Mouse (Mus musculus) stomach, embryonic 15.5 days (tissue): ENCODE results near the gene Tmem179. TPM values are rescaled to one million over a fixed set of nuclear protein-coding genes. Genes with fewer than 3 reads are reported as not detected.
A peak's percentile ranks its signal among the peaks of the same experiment; 100 is the strongest.

ENCODE experiments used
- ATAC-seq: fragments of 200-750 bp; cut with Nextera tagmentation; 2 replicates; pipeline ENCODE4 v1.8.0; 2017; ENCODE audit warnings: low read depth, moderate number of reproducible peaks, moderate TSS enrichment; ENCODE audit not compliant: insufficient read depth, low FRiP score
- H3K27ac ChIP-seq: fragments of 300-500 bp; sonication (generic); 2 replicates; pipeline ENCODE4 v1.5.1; 2015; ENCODE audit warnings: mild to moderate bottlenecking, inconsistent platforms
- H3K27me3 ChIP-seq: fragments of 300-500 bp; sonication (generic); replicated peaks from 2 replicates; pipeline ENCODE4 v1.6.1; 2015; ENCODE audit warnings: inconsistent platforms
- H3K36me3 ChIP-seq: fragments of 300-500 bp; sonication (generic); 2 replicates; pipeline ENCODE4 v1.6.1; 2015; ENCODE audit warnings: inconsistent platforms
- H3K4me1 ChIP-seq: fragments of 300-500 bp; sonication (generic); 2 replicates; pipeline ENCODE4 v1.6.1; 2015; ENCODE audit warnings: inconsistent platforms
- H3K4me2 ChIP-seq: fragments of 300-500 bp; sonication (generic); 2 replicates; pipeline ENCODE4 v1.6.1; 2015; ENCODE audit warnings: mild to moderate bottlenecking, inconsistent platforms
- H3K4me3 ChIP-seq: fragments of 300-500 bp; sonication (generic); replicated peaks from 2 replicates; pipeline ENCODE4 v1.5.1; 2015; ENCODE audit warnings: inconsistent platforms
- H3K9ac ChIP-seq: fragments of 300-500 bp; sonication (generic); 2 replicates; pipeline ENCODE4 v1.6.1; 2015; ENCODE audit warnings: inconsistent platforms
- H3K9me3 ChIP-seq: fragments of 300-500 bp; sonication (generic); 2 replicates; pipeline ENCODE4 v1.6.1; 2016; ENCODE audit warnings: inconsistent platforms
- WGBS: fragments of 180-500 bp; shearing (Covaris S2); methylation state at CpG from one replicate; pipeline ENCODE4 v1.1.7; 2015; 5-methylcytosine and 5-hydroxymethylcytosine counted together
- polyA plus RNA-seq: library from polyadenylated mRNA; unstranded; fragments of >200 nt; fragmentation: Nextera tagmentation; extraction: Ambion mirVana; gene quantifications from 2 replicates; pipeline ENCODE4 v1.2.1, GENCODE M21; 2015

Gene Tmem179
- polyA plus RNA-seq, 1 experiment from 2014 or later: 2.7 TPM

DNA sequence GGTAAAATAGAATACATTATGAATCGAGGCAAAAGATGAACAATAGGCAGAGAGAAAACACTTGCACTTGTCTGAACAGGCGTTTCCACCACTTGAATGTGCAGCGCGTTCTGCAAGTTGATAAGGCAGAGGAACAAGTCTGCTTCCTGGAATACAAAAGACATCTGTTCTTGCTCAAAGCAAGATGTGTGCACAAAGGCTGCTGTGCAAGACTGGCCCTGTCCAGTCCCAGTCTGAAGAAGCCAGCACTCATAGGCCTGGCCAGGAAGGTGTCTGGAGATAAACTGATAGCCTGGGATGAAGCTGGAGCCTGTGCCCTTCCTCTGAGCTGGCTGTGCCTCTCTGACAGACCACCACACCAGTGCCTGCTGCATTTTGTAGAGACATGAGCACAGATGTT is 1.6 kb upstream of the Tmem179 start:
- H3K36me3 ChIP-seq: no peaks in the 10 kb centered on the region
- H3K27ac ChIP-seq: no peak overlapping the region
- no peak overlapping the region for H3K4me3 ChIP-seq
- peaks cover 3% of the 10 kb centered on the region; the same call in 1 of the 2 replicates for H3K4me1 ChIP-seq
- WGBS: 23% methylated on average over 4 of the region's 4 CpGs
- H3K9me3 ChIP-seq: no peaks in the 10 kb centered on the region
- no peak overlapping the region for H3K4me2 ChIP-seq
- ATAC-seq: peak; percentile 75
- H3K27me3 ChIP-seq: 0 out of 2 replicates have a peak, but pooled peaks cover 6% of the 10 kb centered on the region
- H3K9ac ChIP-seq: no peak overlapping the region

DNA sequence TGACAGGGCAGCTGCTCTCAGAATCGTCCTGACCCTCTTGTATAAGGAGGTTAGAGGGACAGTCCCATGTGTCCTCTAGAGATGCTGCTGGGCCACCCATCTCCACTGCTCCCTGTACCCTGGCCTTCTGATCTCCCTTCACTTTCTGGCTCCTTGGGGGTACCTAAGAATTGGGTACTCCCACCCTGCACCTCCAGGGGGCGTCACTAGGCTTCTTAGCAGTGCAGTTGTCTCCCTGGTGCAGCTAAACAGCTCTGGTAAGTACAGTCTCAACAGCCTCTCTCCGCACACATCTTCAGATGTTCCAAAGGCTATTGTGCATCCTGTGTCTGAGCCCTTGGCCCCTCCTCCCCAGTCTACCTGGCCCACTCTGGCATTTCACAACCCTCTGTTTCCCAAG is 1.6 kb downstream of the Tmem179 start:
- Histone ChIP-seq H3K4me3 (no peak overlapping the region), H3K4me2 (no peak overlapping the region), H3K9me3 (no peaks in the 10 kb centered on the region), H3K27me3 (peaks cover 15% of the 10 kb centered on the region), H3K4me1 (peaks cover 8% of the 10 kb centered on the region), H3K27ac (no peak overlapping the region), H3K36me3 (no peaks in the 10 kb centered on the region), H3K9ac (no peak overlapping the region)
- 46% methylated on average over 3 of the region's 3 CpGs for WGBS
- no peak for ATAC-seq

DNA sequence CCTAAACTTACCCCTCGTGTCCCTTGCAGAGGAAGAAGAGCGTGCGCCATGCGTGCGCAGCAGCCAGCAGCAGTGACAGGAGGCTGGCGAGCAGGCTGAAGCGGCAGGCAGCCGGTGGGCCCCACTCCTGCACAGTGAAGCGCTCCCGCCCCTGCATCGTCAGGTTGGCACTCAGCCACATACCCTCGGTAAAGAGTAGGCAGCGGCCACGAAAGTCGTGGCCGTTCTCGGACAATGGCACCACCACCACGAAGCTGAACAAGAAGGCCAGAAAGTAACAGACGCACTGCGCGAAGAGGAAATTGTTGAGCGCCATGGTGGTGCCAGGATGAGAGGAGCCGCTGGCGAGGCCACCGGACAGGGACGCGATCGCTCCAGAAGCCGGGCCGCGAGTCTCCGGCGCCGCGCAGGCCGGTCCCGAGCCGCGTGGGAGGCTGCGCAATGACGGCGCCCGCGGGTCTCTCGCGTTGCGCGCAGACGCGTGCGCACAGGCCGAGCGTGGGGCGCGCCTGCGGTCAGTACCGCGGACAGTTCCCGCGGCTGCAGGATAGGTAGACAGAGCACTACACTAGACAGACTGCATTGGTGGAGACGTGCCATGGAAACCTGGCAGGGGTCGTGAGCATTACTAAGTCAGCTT is 5.7 kb downstream of the Tmem179 start:
- Histone ChIP-seq H3K4me2 (peak overlapping the region; percentile 58), H3K9me3 (no peaks in the 10 kb centered on the region), H3K4me3 (peak overlapping the region; percentile 27), H3K9ac (no peak overlapping the region), H3K4me1 (peaks cover 5% of the 10 kb centered on the region; the same call in 1 of the 2 replicates), H3K36me3 (no peaks in the 10 kb centered on the region), H3K27me3 (peaks cover 24% of the 10 kb centered on the region), H3K27ac (no peak overlapping the region)
- peak; percentile 68 for ATAC-seq
- 4% methylated on average over 62 of the region's 62 CpGs for WGBS

DNA sequence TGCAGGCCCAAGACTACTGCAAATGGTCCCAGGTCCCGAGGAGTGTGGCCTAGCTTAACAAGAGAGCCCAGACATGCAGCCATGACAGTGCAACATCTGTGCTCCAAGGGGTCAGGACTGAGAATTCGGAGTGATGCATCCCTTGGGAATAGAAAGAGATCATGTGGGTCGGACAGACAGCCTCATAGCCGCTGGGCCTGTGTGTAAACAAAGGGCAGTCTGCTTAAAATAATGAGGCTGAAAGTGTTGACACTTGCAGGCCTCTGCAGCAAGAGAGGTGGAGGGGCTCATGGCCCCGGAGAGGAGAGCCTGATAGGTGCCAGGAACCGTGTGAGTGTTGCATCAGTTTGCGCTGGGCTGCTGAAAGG is 6.2 kb downstream of the Tmem179 start:
- 19% methylated on average over 7 of the region's 7 CpGs for WGBS
- H3K27me3 ChIP-seq: peaks cover 24% of the 10 kb centered on the region

DNA sequence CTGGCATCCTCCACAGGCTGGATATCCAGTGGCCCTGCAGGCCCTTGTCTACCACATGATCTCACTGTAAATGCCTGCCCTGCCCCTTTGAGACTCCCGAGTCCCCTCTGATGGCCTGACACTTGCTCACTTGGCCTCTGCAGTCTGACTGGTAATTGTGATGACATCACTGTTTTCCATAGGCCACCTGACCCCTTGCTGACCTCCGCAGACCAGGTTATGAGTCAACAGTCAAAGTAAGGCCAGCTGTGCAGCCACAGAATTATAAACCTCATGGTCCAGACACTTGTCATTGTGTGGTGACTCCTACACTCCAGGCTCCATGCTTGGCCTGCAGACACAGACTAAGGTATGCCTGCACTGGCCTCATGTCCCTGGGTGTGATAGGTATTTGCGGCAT is 8.6 kb downstream of the Tmem179 start:
- no peak overlapping the region for H3K4me2 ChIP-seq
- no peak overlapping the region for H3K9ac ChIP-seq
- no peak overlapping the region for H3K27ac ChIP-seq
- WGBS: 72% methylated on average over 3 of the region's 3 CpGs
- no peaks in the 10 kb centered on the region for H3K9me3 ChIP-seq
- no peaks in the 10 kb centered on the region for H3K36me3 ChIP-seq
- no peak overlapping the region for H3K4me3 ChIP-seq
- ATAC-seq: no peak
- peaks cover 5% of the 10 kb centered on the region; the same call in 1 of the 2 replicates for H3K4me1 ChIP-seq
- H3K27me3 ChIP-seq: peaks cover 24% of the 10 kb centered on the region

More for the DNA sequence above, 6.2 kb downstream of the Tmem179 start:
- ATAC-seq: no peak
- H3K27ac ChIP-seq: no peak overlapping the region
- H3K36me3 ChIP-seq: no peaks in the 10 kb centered on the region
- H3K9me3 ChIP-seq: no peaks in the 10 kb centered on the region
- no peak overlapping the region for H3K9ac ChIP-seq
- peak overlapping the region; percentile 58 for H3K4me2 ChIP-seq
- H3K4me1 ChIP-seq: peaks cover 5% of the 10 kb centered on the region; the same call in 1 of the 2 replicates
- no peak overlapping the region for H3K4me3 ChIP-seq

DNA sequence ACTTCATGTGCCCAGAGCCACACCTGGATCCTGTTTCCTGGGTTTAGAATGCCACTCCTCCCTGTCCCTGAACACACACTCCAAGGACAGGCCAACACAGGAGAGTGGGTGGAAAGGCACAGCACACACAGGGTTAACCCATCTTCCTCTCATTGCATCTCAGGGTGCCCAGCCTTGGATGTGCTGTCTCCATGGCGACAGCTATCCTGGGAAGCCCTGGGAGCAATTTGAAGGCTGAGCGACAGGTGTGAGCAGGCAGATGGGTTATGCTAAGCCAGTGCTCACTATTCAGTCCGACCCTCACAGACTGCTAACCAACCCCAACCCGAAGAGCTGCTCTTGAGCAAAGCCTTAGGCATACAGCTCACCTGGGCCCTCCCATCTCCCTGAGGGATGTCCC is 9.3 kb downstream of the Tmem179 start:
- no peak overlapping the region for H3K27ac ChIP-seq
- no peaks in the 10 kb centered on the region for H3K36me3 ChIP-seq
- no peak for ATAC-seq
- H3K9ac ChIP-seq: no peak overlapping the region
- 36% methylated on average over 4 of the region's 4 CpGs for whole genome bisulfite sequencing
- H3K9me3 ChIP-seq: no peaks in the 10 kb centered on the region
- peaks cover 5% of the 10 kb centered on the region; the same call in 1 of the 2 replicates for H3K4me1 ChIP-seq
- no peak overlapping the region for H3K4me2 ChIP-seq
- peaks cover 24% of the 10 kb centered on the region for H3K27me3 ChIP-seq
- no peak overlapping the region for H3K4me3 ChIP-seq

DNA sequence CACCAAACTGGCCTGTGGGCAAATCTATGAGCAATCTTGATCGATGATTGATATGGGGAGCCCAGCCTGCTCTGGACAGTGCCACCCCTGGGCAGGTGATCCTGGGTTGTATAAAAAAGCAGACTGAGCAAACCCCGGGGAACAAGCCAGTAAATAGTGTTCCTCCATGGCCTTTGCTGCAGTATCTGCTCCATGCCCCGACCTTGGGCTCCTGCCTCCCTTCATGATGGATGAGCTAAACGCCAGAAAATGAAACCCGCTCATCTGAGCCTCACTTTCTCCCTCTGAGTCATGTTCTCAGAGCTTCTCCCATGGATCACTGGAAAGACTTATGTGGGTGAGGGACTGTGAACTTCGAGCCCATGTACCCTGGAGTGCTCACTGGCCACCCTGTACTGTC is 10.3 kb downstream of the Tmem179 start:
- no peak overlapping the region for H3K4me3 ChIP-seq
- 55% methylated on average over 6 of the region's 6 CpGs for WGBS
- no peak overlapping the region for H3K9ac ChIP-seq

DNA sequence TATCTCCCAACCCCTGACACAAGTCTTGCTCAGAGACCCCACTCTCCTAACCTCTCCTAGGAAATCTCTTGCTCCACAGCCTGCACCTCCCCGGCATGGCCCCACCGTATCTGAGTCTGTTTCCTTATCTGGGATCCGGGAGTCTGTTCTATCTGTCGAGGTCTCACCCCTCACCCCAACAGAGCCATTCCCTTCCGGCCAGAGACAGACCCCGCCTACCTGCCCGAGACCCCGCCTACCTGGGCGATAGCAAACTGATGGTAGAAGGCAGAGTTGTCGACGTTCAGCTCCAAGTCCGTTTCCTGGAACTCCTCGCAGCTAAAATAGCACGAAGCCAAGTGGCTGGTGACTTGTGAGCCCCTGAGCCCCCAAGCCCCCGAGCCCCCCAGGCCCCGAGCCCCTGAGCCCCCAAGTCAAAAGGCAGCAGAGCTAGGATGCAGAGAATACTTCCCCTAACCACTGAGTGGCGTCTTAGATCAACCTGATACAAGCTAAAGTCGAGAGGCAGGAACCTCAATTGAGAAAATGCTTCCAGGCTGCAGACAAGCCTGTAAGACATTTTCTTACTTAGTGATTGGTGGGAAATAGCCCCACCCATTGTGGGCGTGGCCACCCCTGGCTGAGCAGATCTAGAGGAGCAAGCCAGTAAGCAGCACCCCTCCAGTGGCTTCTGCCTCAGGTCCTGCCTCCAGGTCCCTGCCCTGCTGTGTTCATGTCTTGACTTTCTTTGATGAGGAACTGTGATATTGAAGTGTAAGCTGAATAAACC is 13.4 kb downstream of the Tmem179 start:
- H3K4me2 ChIP-seq: no peak overlapping the region

More for the DNA sequence above, 10.3 kb downstream of the Tmem179 start:
- H3K27me3 ChIP-seq: peaks cover 21% of the 10 kb centered on the region
- no peak overlapping the region for H3K27ac ChIP-seq
- no peak overlapping the region for H3K4me2 ChIP-seq
- ATAC-seq: no peak
- H3K9me3 ChIP-seq: no peaks in the 10 kb centered on the region
- no peaks in the 10 kb centered on the region for H3K36me3 ChIP-seq
- H3K4me1 ChIP-seq: peaks cover 5% of the 10 kb centered on the region; the same call in 1 of the 2 replicates

DNA sequence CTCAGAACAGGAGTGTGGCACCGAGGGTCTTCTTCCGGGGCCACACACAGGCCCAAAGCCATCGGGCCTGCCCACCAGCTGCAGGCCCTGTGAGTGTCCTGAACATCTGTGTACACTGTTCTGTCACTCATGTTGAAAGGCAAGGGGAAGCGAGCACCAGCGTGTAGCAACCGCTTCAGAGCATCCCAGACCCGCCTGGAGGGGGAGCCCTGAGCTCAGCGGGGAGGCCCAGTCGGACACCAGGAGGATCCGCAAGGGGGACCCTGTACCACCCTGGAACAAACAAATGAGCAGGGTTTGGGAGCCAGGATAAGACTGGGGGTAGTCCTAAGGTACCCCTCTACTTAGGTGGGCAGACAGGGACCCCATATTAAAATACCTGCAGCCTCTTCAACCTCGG is 17.9 kb downstream of the Tmem179 start:
- Histone ChIP-seq H3K36me3 (no peaks in the 10 kb centered on the region), H3K4me2 (no peak overlapping the region), H3K9me3 (no peaks in the 10 kb centered on the region), H3K9ac (no peak overlapping the region), H3K27ac (no peak overlapping the region), H3K4me3 (no peak overlapping the region), H3K27me3 (0 out of 2 replicates have a peak, but pooled peaks cover 5% of the 10 kb centered on the region), H3K4me1 (no peaks in the 10 kb centered on the region)
- no peak for ATAC-seq
- 33% methylated on average over 11 of the region's 11 CpGs for WGBS

More for the DNA sequence above, 13.4 kb downstream of the Tmem179 start:
- no peak overlapping the region for H3K27ac ChIP-seq
- H3K9me3 ChIP-seq: no peaks in the 10 kb centered on the region
- H3K9ac ChIP-seq: no peak overlapping the region
- no peak overlapping the region for H3K4me3 ChIP-seq
- no peaks in the 10 kb centered on the region for H3K4me1 ChIP-seq
- no peak for ATAC-seq
- H3K27me3 ChIP-seq: 0 out of 2 replicates have a peak, but pooled peaks cover 5% of the 10 kb centered on the region
- no peaks in the 10 kb centered on the region for H3K36me3 ChIP-seq
- WGBS: 18% methylated on average over 19 of the region's 19 CpGs

DNA sequence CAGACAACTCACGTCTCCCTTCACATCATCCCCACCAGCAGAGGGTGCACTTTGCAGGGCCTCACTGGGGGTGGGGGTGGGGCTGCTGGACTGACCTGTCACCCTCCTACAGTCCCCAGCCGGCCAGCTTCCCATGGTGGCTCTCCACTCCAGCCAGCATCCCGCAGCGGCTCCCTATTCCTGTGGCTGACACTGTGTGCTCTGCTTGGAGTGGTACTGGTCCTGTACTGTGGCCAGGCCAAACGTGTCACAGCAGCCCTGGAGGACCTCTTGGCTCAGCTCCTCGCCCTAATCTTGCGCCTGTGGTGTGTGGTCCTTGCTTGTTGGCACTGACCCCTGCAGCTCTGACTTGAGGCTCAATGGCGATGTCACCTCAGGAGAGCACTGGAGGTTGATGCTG is 18.8 kb downstream of the Tmem179 start:
- H3K36me3 ChIP-seq: no peaks in the 10 kb centered on the region
- no peak overlapping the region for H3K27ac ChIP-seq
- no peak overlapping the region for H3K9ac ChIP-seq
- no peaks in the 10 kb centered on the region for H3K4me1 ChIP-seq
- no peak overlapping the region for H3K4me2 ChIP-seq
- H3K4me3 ChIP-seq: no peak overlapping the region
- peak; percentile 11; the same call in 1 of the 2 replicates for ATAC-seq
- 0 out of 2 replicates have a peak, but pooled peaks cover 5% of the 10 kb centered on the region for H3K27me3 ChIP-seq
- H3K9me3 ChIP-seq: no peaks in the 10 kb centered on the region
- 72% methylated on average over 8 of the region's 8 CpGs for WGBS

DNA sequence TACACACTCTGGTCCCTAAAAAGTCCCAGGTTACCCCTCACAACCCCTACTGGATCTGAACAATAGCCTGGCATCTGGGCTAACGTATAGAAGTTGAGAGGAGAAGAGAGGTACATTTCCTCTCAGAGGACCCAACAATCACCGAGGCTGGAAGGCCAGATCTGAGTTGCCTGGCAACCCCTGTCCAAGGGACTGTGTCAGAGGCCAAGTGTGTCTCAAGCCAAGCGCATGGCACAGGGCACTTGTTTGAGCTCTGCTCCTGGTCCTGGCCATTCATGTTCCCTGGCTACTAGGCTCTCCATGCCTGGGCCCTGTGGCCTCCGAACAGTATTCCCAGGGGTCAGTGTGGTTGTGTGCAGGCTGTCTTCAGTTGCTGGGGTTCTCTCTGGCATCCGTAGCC is 20.4 kb downstream of the Tmem179 start:
- no peaks in the 10 kb centered on the region for H3K9me3 ChIP-seq
- H3K9ac ChIP-seq: no peak overlapping the region
- WGBS: 75% methylated on average over 5 of the region's 5 CpGs

DNA sequence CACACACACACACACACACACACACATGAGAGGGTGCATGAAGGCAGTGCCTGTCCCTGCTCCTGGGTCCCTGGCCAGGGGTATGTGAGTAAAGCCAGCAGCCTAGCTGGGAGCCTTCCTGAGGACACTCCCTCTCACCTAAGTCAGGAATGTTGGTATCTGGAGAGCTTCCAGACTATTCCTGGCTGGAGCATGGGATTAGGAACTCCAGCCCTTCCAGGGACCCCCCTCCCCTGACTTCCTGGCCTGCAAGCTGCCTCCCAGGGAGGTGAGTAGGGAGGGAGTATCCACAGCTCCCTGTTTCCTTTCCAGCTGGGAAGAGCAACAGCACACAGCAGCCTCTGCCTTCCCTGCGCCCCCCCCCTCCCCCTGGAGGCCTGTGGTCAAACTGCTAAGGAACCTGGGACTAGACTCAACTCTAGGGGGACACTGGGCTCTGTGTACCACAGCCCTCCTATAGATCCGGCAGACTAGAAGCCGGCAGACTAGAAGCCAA is 26.1 kb downstream of the Tmem179 start:
- Histone ChIP-seq H3K4me1 (peaks cover 23% of the 10 kb centered on the region), H3K9me3 (no peaks in the 10 kb centered on the region), H3K4me3 (no peak overlapping the region), H3K36me3 (no peaks in the 10 kb centered on the region), H3K27me3 (no peaks in the 10 kb centered on the region), H3K4me2 (no peak overlapping the region), H3K9ac (no peak overlapping the region), H3K27ac (peak overlapping the region; percentile 61)
- peak; percentile 70; the same call in 1 of the 2 replicates for ATAC-seq
- WGBS: 27% methylated on average over 3 of the region's 3 CpGs

More for the DNA sequence above, 20.4 kb downstream of the Tmem179 start:
- ATAC-seq: no peak
- no peak overlapping the region for H3K4me3 ChIP-seq
- H3K36me3 ChIP-seq: no peaks in the 10 kb centered on the region
- 0 out of 2 replicates have a peak, but pooled peaks cover 5% of the 10 kb centered on the region for H3K27me3 ChIP-seq
- no peak overlapping the region for H3K27ac ChIP-seq
- H3K4me1 ChIP-seq: peaks cover 8% of the 10 kb centered on the region
- no peak overlapping the region for H3K4me2 ChIP-seq
